Mouse (Mus musculus): ENCODE measurements around the gene Tdp2. TPM values are rescaled to one million over a fixed set of nuclear protein-coding genes. Genes with fewer than 3 reads are reported as not detected.

Tdp2 gene
- polyA plus RNA-seq, 1 experiment from 2014 or later: 30.7 TPM

- Histone ChIP-seq H3K4me1 (peaks cover 32% of the 10 kb centered on the region), H3K9ac (replicated peaks) (peak overlapping the region; percentile 92), H3K4me3 (replicated peaks) (peak overlapping the region; percentile 96), H3K9me3 (replicated peaks) (no peaks in the 10 kb centered on the region), H3K4me2 (peak overlapping the region; percentile 86), H3K27ac (replicated peaks) (peak overlapping the region; percentile 98), H3K27me3 (replicated peaks) (no peaks in the 10 kb centered on the region), H3K36me3 (peaks cover 7% of the 10 kb centered on the region)
- 0% methylated on average over 26 of the region's 26 CpGs for WGBS
- no peak for ATAC-seq (ENCODE audit: low FRiP score)
Measured at GRCm38 (mm10) chr13:24802131-24802691, 29.3 kb upstream of the Tdp2 start.

GRCm38 (mm10) chr13:24803196-24803595 lies 28.3 kb upstream of the Tdp2 start:
- Histone ChIP-seq H3K36me3 (peaks cover 14% of the 10 kb centered on the region), H3K4me1 (peaks cover 32% of the 10 kb centered on the region), H3K27me3 (replicated peaks) (no peaks in the 10 kb centered on the region), H3K4me3 (replicated peaks) (peak overlapping the region; percentile 96), H3K9ac (replicated peaks) (peak overlapping the region; percentile 92; the same call in 1 of the 2 replicates), H3K4me2 (peak overlapping the region; percentile 86), H3K27ac (replicated peaks) (no peak overlapping the region), H3K9me3 (replicated peaks) (no peaks in the 10 kb centered on the region)
- ATAC-seq (ENCODE audit: low FRiP score): no peak
- 23% methylated on average over 2 of the region's 2 CpGs for WGBS

DNA sequence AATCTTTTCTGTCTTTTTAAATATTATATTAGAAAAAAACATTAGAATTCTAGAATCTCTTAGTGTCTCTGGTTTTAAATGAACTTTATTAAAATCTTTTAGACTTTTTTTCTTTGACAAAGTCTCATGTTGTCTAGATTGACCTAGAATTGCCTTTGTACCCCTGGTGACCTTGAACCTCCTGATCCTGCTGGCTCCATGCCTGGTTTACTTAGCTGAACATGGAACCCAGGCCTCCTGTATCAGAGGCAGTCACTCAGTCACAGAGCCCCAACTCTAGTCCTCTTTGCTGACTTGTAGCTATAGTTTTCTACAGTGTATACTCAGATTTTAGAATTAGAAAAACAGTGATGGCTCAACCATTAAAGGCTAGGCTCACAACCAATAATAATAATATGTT lies 25.4 kb upstream of the Tdp2 start:
- no peak overlapping the region for H3K4me3 ChIP-seq (replicated peaks)
- H3K4me2 ChIP-seq: no peak overlapping the region
- no peak for ATAC-seq (ENCODE audit: low FRiP score)
- H3K4me1 ChIP-seq: peaks cover 25% of the 10 kb centered on the region
- no peaks in the 10 kb centered on the region for H3K27me3 ChIP-seq (replicated peaks)
- H3K9me3 ChIP-seq (replicated peaks): no peaks in the 10 kb centered on the region
- H3K27ac ChIP-seq (replicated peaks): no peak overlapping the region
- no peak overlapping the region for H3K9ac ChIP-seq (replicated peaks)
- H3K36me3 ChIP-seq: peaks cover 38% of the 10 kb centered on the region

DNA sequence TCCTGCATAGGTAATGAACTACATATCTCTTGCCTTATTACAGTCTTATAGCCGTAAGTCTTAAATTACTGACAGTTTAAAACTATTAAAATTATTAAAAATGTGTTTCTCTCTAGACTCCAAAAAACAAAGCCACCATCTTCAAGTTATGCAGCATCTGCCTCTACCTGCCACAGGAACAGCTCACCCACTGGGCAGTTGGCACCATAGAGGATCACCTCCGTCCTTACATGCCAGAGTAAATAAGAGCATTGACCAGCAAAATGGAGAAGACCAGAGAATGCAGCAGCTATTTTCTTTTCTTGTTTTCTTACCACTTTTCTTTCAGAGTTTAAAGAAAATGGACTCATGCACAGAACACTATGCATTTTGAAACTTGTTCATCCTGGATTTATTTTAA lies 19.0 kb upstream of the Tdp2 start:
- Histone ChIP-seq H3K27ac (replicated peaks) (no peak overlapping the region), H3K36me3 (peaks cover 63% of the 10 kb centered on the region), H3K9ac (replicated peaks) (no peak overlapping the region), H3K27me3 (replicated peaks) (no peaks in the 10 kb centered on the region), H3K9me3 (replicated peaks) (no peaks in the 10 kb centered on the region), H3K4me3 (replicated peaks) (no peak overlapping the region), H3K4me2 (no peak overlapping the region), H3K4me1 (no peaks in the 10 kb centered on the region)
- ATAC-seq (ENCODE audit: low FRiP score): no peak
- 92% methylated on average over 2 of the region's 2 CpGs for WGBS

- no peak overlapping the region for H3K4me2 ChIP-seq
Measured at GRCm38 (mm10) chr13:24814616-24815015, 16.9 kb upstream of the Tdp2 start.

GRCm38 (mm10) chr13:24816125-24817092 lies 15.1 kb upstream of the Tdp2 start:
- Histone ChIP-seq H3K4me3 (replicated peaks) (no peak overlapping the region), H3K9me3 (replicated peaks) (no peaks in the 10 kb centered on the region), H3K9ac (replicated peaks) (no peak overlapping the region), H3K27ac (replicated peaks) (no peak overlapping the region), H3K4me1 (no peaks in the 10 kb centered on the region), H3K36me3 (peaks cover 32% of the 10 kb centered on the region), H3K27me3 (replicated peaks) (no peaks in the 10 kb centered on the region), H3K4me2 (no peak overlapping the region)
- ATAC-seq (ENCODE audit: low FRiP score): peak; percentile 58
- WGBS: 69% methylated on average over 4 of the region's 4 CpGs

More at GRCm38 (mm10) chr13:24814616-24815015, 16.9 kb upstream of the Tdp2 start:
- H3K36me3 ChIP-seq: peaks cover 49% of the 10 kb centered on the region
- H3K9ac ChIP-seq (replicated peaks): no peak overlapping the region
- no peaks in the 10 kb centered on the region for H3K27me3 ChIP-seq (replicated peaks)
- H3K27ac ChIP-seq (replicated peaks): no peak overlapping the region
- no peak for ATAC-seq (ENCODE audit: low FRiP score)
- no peaks in the 10 kb centered on the region for H3K9me3 ChIP-seq (replicated peaks)
- WGBS: 77% methylated on average over 1 of the region's 1 CpGs
- H3K4me1 ChIP-seq: no peaks in the 10 kb centered on the region
- H3K4me3 ChIP-seq (replicated peaks): no peak overlapping the region

DNA sequence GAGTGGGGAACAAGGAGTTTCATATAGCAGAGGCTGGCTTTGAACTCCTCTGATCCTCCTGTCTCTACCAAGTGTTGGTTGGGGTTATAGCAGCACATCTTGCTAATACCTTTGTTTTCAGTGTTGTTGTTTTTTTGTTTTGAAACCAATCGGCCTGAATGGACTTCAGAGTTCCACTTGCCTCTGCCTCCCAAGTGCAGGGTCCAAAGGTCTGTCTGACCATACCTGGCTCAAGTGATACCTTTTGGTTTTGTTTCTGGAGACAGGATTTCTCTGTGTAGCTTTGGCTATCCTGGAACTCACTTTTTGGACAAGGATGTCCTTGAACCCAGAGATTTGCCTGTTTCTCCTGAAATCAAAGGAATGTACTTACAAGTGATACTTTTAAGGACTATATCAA lies 11.5 kb upstream of the Tdp2 start:
- H3K4me1 ChIP-seq: no peaks in the 10 kb centered on the region
- WGBS: 84% methylated on average over 1 of the region's 1 CpGs

DNA sequence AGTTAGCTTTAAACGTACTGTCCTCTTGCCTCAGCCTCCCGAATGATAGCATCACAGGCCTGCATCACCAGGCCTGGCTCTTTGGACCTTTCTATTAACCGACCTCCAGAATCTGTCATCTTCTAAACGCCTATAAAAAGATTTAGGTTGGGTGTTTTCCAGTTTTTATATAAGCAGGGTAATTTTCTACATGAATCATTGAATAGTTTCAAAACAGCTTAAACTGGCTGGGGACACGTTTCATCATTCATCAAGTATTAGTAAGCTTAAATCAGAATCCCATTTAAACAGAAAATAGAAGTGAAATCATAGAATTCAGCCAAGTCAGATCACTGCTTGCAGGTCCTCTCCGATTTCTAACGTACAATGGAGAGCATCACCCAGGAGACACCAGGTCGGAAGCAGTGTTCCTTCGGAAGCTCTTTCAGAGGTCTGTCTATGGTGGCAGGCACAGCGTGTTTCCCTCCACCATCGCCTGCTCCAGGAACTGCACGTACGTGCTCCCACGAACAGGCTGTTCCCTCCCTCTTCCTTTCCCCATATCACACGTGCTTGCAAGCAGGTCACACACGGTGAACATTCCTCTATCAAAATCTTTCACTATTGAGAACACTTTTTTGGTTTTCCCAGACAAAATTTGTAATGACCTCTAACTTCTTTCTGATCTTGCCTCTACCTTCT lies 8.7 kb upstream of the Tdp2 start:
- Histone ChIP-seq H3K36me3 (no peaks in the 10 kb centered on the region; the same call in 1 of the 2 replicates), H3K4me1 (no peaks in the 10 kb centered on the region), H3K4me3 (replicated peaks) (no peak overlapping the region), H3K9ac (replicated peaks) (no peak overlapping the region), H3K27me3 (replicated peaks) (no peaks in the 10 kb centered on the region), H3K4me2 (no peak overlapping the region), H3K9me3 (replicated peaks) (no peaks in the 10 kb centered on the region), H3K27ac (replicated peaks) (no peak overlapping the region)
- WGBS: 90% methylated on average over 16 of the region's 16 CpGs
- ATAC-seq (ENCODE audit: low FRiP score): no peak

More for the DNA sequence above, 11.5 kb upstream of the Tdp2 start:
- H3K27ac ChIP-seq (replicated peaks): no peak overlapping the region
- no peak overlapping the region for H3K4me2 ChIP-seq
- peaks cover 8% of the 10 kb centered on the region for H3K36me3 ChIP-seq
- H3K27me3 ChIP-seq (replicated peaks): no peaks in the 10 kb centered on the region
- H3K9me3 ChIP-seq (replicated peaks): no peaks in the 10 kb centered on the region
- no peak for ATAC-seq (ENCODE audit: low FRiP score)
- H3K4me3 ChIP-seq (replicated peaks): no peak overlapping the region
- no peak overlapping the region for H3K9ac ChIP-seq (replicated peaks)

DNA sequence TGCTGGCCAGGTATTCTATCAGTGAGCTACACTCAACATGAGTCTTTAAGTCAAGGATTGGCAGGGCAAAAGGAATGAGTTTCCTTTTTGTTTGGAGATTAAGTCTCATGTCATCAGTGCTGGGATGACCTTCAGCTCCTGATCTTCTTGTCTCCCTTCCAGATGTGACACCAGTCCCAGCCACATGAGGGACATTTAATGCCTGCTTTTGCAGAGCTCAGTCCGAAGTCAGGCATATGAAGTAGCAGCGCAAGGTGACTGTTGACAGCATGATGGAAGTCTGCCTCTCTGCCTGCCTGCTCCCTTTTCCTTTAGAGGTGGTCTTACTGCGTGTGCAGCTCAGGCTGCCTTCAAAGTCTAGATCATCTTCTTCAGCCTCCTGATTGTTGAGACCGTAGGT lies 6.8 kb upstream of the Tdp2 start:
- H3K4me3 ChIP-seq (replicated peaks): no peak overlapping the region
- no peaks in the 10 kb centered on the region for H3K4me1 ChIP-seq
- no peaks in the 10 kb centered on the region for H3K27me3 ChIP-seq (replicated peaks)
- no peaks in the 10 kb centered on the region for H3K36me3 ChIP-seq
- no peaks in the 10 kb centered on the region for H3K9me3 ChIP-seq (replicated peaks)
- 95% methylated on average over 4 of the region's 4 CpGs for WGBS
- no peak overlapping the region for H3K27ac ChIP-seq (replicated peaks)
- no peak for ATAC-seq (ENCODE audit: low FRiP score)
- H3K9ac ChIP-seq (replicated peaks): no peak overlapping the region
- no peak overlapping the region for H3K4me2 ChIP-seq

DNA sequence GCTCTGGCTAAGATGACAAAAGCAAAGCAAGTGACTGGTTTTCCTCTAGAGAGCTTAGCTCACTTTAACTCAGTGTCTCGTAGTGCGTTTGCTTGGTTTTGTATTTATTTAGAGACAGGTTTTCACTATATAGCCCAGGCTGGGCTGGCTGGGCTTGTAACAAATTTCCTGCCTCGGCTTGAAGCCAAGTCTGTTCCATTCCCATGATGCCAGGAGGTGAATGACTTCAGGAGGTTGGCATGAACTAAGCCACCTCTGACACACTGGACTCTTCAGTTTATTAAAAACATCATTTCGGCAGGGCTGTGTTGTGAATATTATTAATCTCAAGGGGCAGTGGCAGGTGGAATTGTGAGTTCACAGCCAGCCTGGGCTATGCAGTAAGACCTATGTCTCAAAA lies 5.9 kb upstream of the Tdp2 start:
- Histone ChIP-seq H3K36me3 (no peaks in the 10 kb centered on the region), H3K27me3 (replicated peaks) (no peaks in the 10 kb centered on the region), H3K27ac (replicated peaks) (no peak overlapping the region), H3K4me1 (peaks cover 2% of the 10 kb centered on the region), H3K9me3 (replicated peaks) (no peaks in the 10 kb centered on the region), H3K4me2 (no peak overlapping the region), H3K4me3 (replicated peaks) (no peak overlapping the region), H3K9ac (replicated peaks) (no peak overlapping the region)
- ATAC-seq (ENCODE audit: low FRiP score): no peak
- 92% methylated on average over 4 of the region's 4 CpGs for WGBS

DNA sequence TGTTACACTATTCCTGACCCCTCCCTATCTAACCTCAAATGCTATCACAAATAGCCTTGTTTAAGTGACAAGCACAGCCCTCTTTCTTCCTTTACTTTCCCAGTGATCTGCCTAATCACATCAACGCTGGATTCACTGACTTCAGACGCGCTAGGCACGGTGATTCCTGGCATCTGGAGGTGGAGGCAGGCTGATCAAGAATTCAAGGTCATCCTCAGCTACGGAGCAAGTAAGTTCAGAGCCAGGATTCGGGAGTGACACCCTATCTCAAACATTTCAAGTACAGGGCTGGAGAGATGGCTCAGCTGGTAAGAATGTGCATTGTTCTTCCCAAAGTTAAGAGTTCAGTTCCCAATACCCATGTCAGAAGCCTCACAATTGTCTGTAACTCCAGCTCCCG lies 5.4 kb upstream of the Tdp2 start:
- H3K27me3 ChIP-seq (replicated peaks): no peaks in the 10 kb centered on the region
- no peak overlapping the region for H3K4me3 ChIP-seq (replicated peaks)
- no peak overlapping the region for H3K9ac ChIP-seq (replicated peaks)
- H3K36me3 ChIP-seq: no peaks in the 10 kb centered on the region
- H3K4me1 ChIP-seq: peaks cover 5% of the 10 kb centered on the region
- WGBS: 91% methylated on average over 7 of the region's 7 CpGs
- H3K4me2 ChIP-seq: no peak overlapping the region
- ATAC-seq (ENCODE audit: low FRiP score): no peak
- no peak overlapping the region for H3K27ac ChIP-seq (replicated peaks)
- H3K9me3 ChIP-seq (replicated peaks): no peaks in the 10 kb centered on the region
